Mouse (Mus musculus) liver, embryonic 15.5 days (tissue): ENCODE results near the gene Sprr1b. TPM values are rescaled to one million over a fixed set of nuclear protein-coding genes. Genes with fewer than 3 reads are reported as not detected.

Experiments used
- ATAC-seq: fragments of 200-750 bp; cut with Nextera tagmentation; 2 replicates; pipeline ENCODE4 v1.8.0; 2017; ENCODE audit warnings: moderate number of reproducible peaks, mild to moderate bottlenecking, moderate library complexity; ENCODE audit not compliant: insufficient read depth
- H3K27ac ChIP-seq: fragments of 300-500 bp; sonication (generic); replicated peaks from 2 replicates; pipeline ENCODE4 v1.5.1; 2015; ENCODE audit warnings: mild to moderate bottlenecking, inconsistent platforms
- H3K27me3 ChIP-seq: fragments of 300-500 bp; sonication (generic); 2 replicates; pipeline ENCODE4 v1.6.1; 2015; ENCODE audit warnings: mild to moderate bottlenecking, inconsistent platforms
- H3K36me3 ChIP-seq: fragments of 300-500 bp; sonication (generic); replicated peaks from 2 replicates; pipeline ENCODE4 v1.6.1; 2015; ENCODE audit warnings: moderate library complexity, mild to moderate bottlenecking, inconsistent platforms
- H3K4me1 ChIP-seq: fragments of 300-500 bp; sonication (generic); replicated peaks from 2 replicates; pipeline ENCODE4 v1.6.1; 2015; ENCODE audit warnings: inconsistent platforms
- H3K4me2 ChIP-seq: fragments of 300-500 bp; sonication (generic); 2 replicates; pipeline ENCODE4 v1.6.1; 2015; ENCODE audit warnings: moderate library complexity, mild to moderate bottlenecking, inconsistent platforms
- H3K4me3 ChIP-seq: fragments of 300-500 bp; sonication (generic); replicated peaks from 2 replicates; pipeline ENCODE4 v1.5.1; 2015; ENCODE audit warnings: mild to moderate bottlenecking, inconsistent platforms
- H3K9ac ChIP-seq: fragments of 300-500 bp; sonication (generic); 2 replicates; pipeline ENCODE4 v1.6.1; 2015; ENCODE audit warnings: moderate library complexity, mild to moderate bottlenecking, inconsistent platforms
- H3K9me3 ChIP-seq: fragments of 300-500 bp; sonication (generic); replicated peaks from 2 replicates; pipeline ENCODE4 v1.6.1; 2016; ENCODE audit warnings: inconsistent platforms
- WGBS: fragments of 180-500 bp; shearing (Covaris S2); methylation state at CpG from one replicate; pipeline ENCODE4 v1.1.7; 2015; ENCODE audit warnings: mixed read lengths; ENCODE audit not compliant: insufficient replicate concordance; 5-methylcytosine and 5-hydroxymethylcytosine counted together
- polyA plus RNA-seq: library from polyadenylated mRNA; unstranded; fragments of >200 nt; fragmentation: Nextera tagmentation; extraction: Ambion mirVana; gene quantifications from 2 replicates; pipeline ENCODE4 v1.2.1, GENCODE M21; 2015

The Sprr1b gene
- polyA plus RNA-seq, 1 experiment from 2014 or later, result not detected

DNA sequence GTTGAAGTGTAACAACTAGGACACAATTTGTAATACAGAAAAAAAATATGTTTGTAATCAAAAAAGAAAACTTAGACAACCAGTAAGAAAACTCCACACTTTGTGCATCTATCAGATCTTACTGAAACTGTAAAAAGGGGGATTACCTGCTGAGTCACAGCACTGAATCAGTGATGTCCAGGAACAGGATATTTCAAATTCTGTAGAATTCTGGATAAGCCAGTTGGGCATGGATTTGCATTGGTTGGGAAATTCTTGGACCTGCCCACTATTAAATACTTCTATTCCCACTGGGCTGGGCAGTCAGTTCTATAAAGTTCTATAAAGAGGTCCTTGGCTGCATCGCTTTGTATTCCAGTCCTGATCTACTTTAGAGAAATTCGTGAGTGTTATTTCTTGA lies 20.8 kb downstream of the Sprr1b start, which contains the start of gene Sprr2j-ps:
Gene Sprr2j-ps, plus strand, starts transcription at position 301 of the 400 bp plus-strand sequence.
- Histone ChIP-seq H3K36me3 (no peaks in the 10 kb centered on the region), H3K9me3 (no peaks in the 10 kb centered on the region), H3K27me3 (no peaks in the 10 kb centered on the region), H3K27ac (no peak within 1 kb of the TSS), H3K4me3 (no peak within 1 kb of the TSS), H3K4me2 (no peak within 1 kb of the TSS), H3K9ac (no peak within 1 kb of the TSS), H3K4me1 (no peaks in the 10 kb centered on the region)
- ATAC-seq, result no peak
- 61% methylated on average over 2 of the region's 2 CpGs for WGBS

DNA sequence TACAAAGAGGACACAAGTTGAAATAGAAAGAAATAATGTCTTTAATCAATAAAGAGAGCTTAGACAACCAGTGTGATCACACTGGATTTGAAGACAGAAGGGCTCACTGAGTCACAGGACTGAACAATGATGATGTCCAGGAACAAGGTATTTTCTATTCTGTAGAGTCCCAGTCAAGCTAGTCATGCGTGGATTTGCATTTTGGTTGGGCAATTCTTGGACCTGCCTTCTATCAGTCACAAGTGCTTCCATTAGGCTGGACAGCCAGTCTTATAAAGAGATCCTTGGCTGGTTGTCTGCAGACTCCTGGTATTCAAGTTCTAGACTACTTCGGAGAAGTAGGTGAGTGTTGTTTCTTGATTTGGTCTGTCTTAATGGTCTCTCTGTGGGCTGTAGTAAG lies 30.9 kb downstream of the Sprr1b start, which contains the start of gene Sprr2i:
Gene Sprr2i, plus strand, starts transcription at position 301 of the 400 bp plus-strand sequence.
- Histone ChIP-seq H3K4me2 (no peak within 1 kb of the TSS), H3K27ac (no peak within 1 kb of the TSS), H3K4me1 (no peaks in the 10 kb centered on the region), H3K36me3 (no peaks in the 10 kb centered on the region), H3K9me3 (no peaks in the 10 kb centered on the region), H3K27me3 (no peaks in the 10 kb centered on the region), H3K9ac (no peak within 1 kb of the TSS), H3K4me3 (no peak within 1 kb of the TSS)
- 72% methylated on average over 2 of the region's 2 CpGs for WGBS
- no peak for ATAC-seq

- no peak overlapping the region for H3K4me3 ChIP-seq
- no peaks in the 10 kb centered on the region for H3K9me3 ChIP-seq
- WGBS, result 35% methylated on average over 1 of the region's 1 CpGs
- ATAC-seq, result no peak
- H3K36me3 ChIP-seq, result no peaks in the 10 kb centered on the region
- no peaks in the 10 kb centered on the region for H3K4me1 ChIP-seq
- H3K4me2 ChIP-seq, result no peak overlapping the region
- no peaks in the 10 kb centered on the region for H3K27me3 ChIP-seq
- no peak overlapping the region for H3K27ac ChIP-seq
- no peak overlapping the region for H3K9ac ChIP-seq
Observed at GRCm38 (mm10) chr3:92394301-92394700, 44.3 kb downstream of the Sprr1b start.

Other genes with a start within 250 kb of the Sprr1b start
- not detected in 2 replicates for gene Sprr2a1, start 223.0 kb downstream of the Sprr1b start, polyA plus RNA-seq
- 0.30 and 0.44 TPM in 2 replicates for gene Sprr2a2, start 222.9 kb downstream of the Sprr1b start, polyA plus RNA-seq
- gene Sprr2a3, start 153.4 kb downstream of the Sprr1b start, polyA plus RNA-seq, result not detected in 2 replicates
- not detected in 2 replicates for gene Sprr2b, start 122.2 kb downstream of the Sprr1b start, polyA plus RNA-seq
- not detected in 2 replicates for gene Sprr2d, start 99.6 kb downstream of the Sprr1b start, polyA plus RNA-seq
- not detected in 2 replicates for gene Sprr2e, start 86.6 kb downstream of the Sprr1b start, polyA plus RNA-seq
- not detected in 2 replicates for gene Sprr2f, start 73.6 kb downstream of the Sprr1b start, polyA plus RNA-seq
- not detected in 2 replicates for gene Sprr2h, start 53.1 kb downstream of the Sprr1b start, polyA plus RNA-seq
- not detected in 2 replicates for gene Sprr2i, start 30.8 kb downstream of the Sprr1b start, polyA plus RNA-seq
- gene Sprr2j-ps, start 20.7 kb downstream of the Sprr1b start, polyA plus RNA-seq, result not detected in 2 replicates
- gene Gm9774, start 9.4 kb downstream of the Sprr1b start, polyA plus RNA-seq, result 2.1 and 6.5 TPM in 2 replicates
- not detected in 2 replicates for gene Sprr2k, start 6.2 kb downstream of the Sprr1b start, polyA plus RNA-seq
- gene Sprr3, start 19.9 kb upstream of the Sprr1b start, polyA plus RNA-seq, result not detected in 2 replicates
- 0.20 and 0.22 TPM in 2 replicates for gene Sprr1a, start 47.1 kb upstream of the Sprr1b start, polyA plus RNA-seq
- gene Sprr4, start 61.7 kb upstream of the Sprr1b start, polyA plus RNA-seq, result not detected in 2 replicates
- not detected in 2 replicates for gene 2310046K23Rik, start 95.7 kb upstream of the Sprr1b start, polyA plus RNA-seq
- gene Ivl, start 134.9 kb upstream of the Sprr1b start, polyA plus RNA-seq, result 0.08 TPM in 1 of 2 replicates, not detected in the other
- not detected in 2 replicates for gene Smcp, start 150.2 kb upstream of the Sprr1b start, polyA plus RNA-seq
- not detected in 2 replicates for gene 2210017I01Rik, start 168.7 kb upstream of the Sprr1b start, polyA plus RNA-seq
- 0.15 TPM in 1 of 2 replicates, not detected in the other for gene Lce6a, start 182.9 kb upstream of the Sprr1b start, polyA plus RNA-seq
- gene Lce1a1, start 209.5 kb upstream of the Sprr1b start, polyA plus RNA-seq, result not detected in 2 replicates
- not detected in 2 replicates for gene Lce1b, start 218.1 kb upstream of the Sprr1b start, polyA plus RNA-seq
- gene Lce1a2, start 231.5 kb upstream of the Sprr1b start, polyA plus RNA-seq, result not detected in 2 replicates
- not detected in 2 replicates for gene Lce1c, start 240.5 kb upstream of the Sprr1b start, polyA plus RNA-seq
- not detected in 2 replicates for gene Lce1d, start 248.4 kb upstream of the Sprr1b start, polyA plus RNA-seq